Mouse (Mus musculus) hindbrain, embryonic 12.5 days (tissue): ENCODE results near the gene Adamtsl3. TPM values are rescaled to one million over a fixed set of nuclear protein-coding genes. Genes with fewer than 3 reads are reported as not detected.

Source experiments
- ATAC-seq: fragments of 200-750 bp; cut with Nextera tagmentation; 2 replicates; pipeline ENCODE4 v1.8.0; 2017; ENCODE audit warnings: moderate TSS enrichment; ENCODE audit not compliant: low FRiP score
- H3K27ac ChIP-seq: fragments of 300-500 bp; sonication (generic); 2 replicates; pipeline ENCODE4 v1.5.1; 2016; ENCODE audit warnings: mild to moderate bottlenecking
- H3K27me3 ChIP-seq: fragments of 300-500 bp; sonication (generic); 2 replicates; pipeline ENCODE4 v1.6.1; 2016; ENCODE audit warnings: mild to moderate bottlenecking
- H3K36me3 ChIP-seq: fragments of 300-500 bp; sonication (generic); 2 replicates; pipeline ENCODE4 v1.6.1; 2016; ENCODE audit warnings: mild to moderate bottlenecking
- H3K4me1 ChIP-seq: fragments of 300-500 bp; sonication (generic); 2 replicates; pipeline ENCODE4 v1.6.1; 2016
- H3K4me2 ChIP-seq: fragments of 300-500 bp; sonication (generic); replicated peaks from 2 replicates; pipeline ENCODE4 v1.6.1; 2016; ENCODE audit warnings: mild to moderate bottlenecking
- H3K4me3 ChIP-seq: fragments of 300-500 bp; sonication (generic); 2 replicates; pipeline ENCODE4 v1.5.1; 2016; ENCODE audit warnings: mild to moderate bottlenecking
- H3K9ac ChIP-seq: fragments of 300-500 bp; sonication (generic); 2 replicates; pipeline ENCODE4 v1.6.1; 2016; ENCODE audit warnings: mild to moderate bottlenecking, moderate library complexity
- H3K9me3 ChIP-seq: fragments of 300-500 bp; sonication (generic); replicated peaks from 2 replicates; pipeline ENCODE4 v1.6.1; 2016; ENCODE audit warnings: mild to moderate bottlenecking
- WGBS: fragments of 180-500 bp; shearing (Covaris S2); methylation state at CpG from one replicate; pipeline ENCODE4 v1.1.7; 2016; 5-methylcytosine and 5-hydroxymethylcytosine counted together
- polyA plus RNA-seq: library from polyadenylated mRNA; unstranded; fragments of >200 nt; fragmentation: Nextera tagmentation; extraction: Ambion mirVana; gene quantifications from 2 replicates; pipeline ENCODE4 v1.2.1, GENCODE M21; 2016

Gene Adamtsl3
- 1.1 and 2.0 TPM in 2 replicates for polyA plus RNA-seq

GRCm38 (mm10) chr7:82335211-82336121, at the start of gene Adamtsl3:
TSS of gene Adamtsl3 (plus strand) at chr7:82335694.
- H3K27ac ChIP-seq, result no peak within 1 kb of the TSS
- WGBS, result under 1% methylated on average over 87 of the region's 95 CpGs
- H3K9me3 ChIP-seq, result 0 out of 2 replicates have a peak, but pooled peaks cover 3% of the 10 kb centered on the region
- peak within 1 kb of the TSS; percentile 51 for H3K4me3 ChIP-seq
- H3K27me3 ChIP-seq, result peaks cover 51% of the 10 kb centered on the region
- peaks cover 11% of the 10 kb centered on the region for H3K4me1 ChIP-seq
- peak within 1 kb of the TSS; percentile 54 for H3K9ac ChIP-seq
- ATAC-seq, result peak; percentile 73
- peak within 1 kb of the TSS; percentile 90 for H3K4me2 ChIP-seq
- no peaks in the 10 kb centered on the region for H3K36me3 ChIP-seq

- Histone ChIP-seq H3K9ac (no peak overlapping the region), H3K36me3 (no peaks in the 10 kb centered on the region), H3K9me3 (0 out of 2 replicates have a peak, but pooled peaks cover 9% of the 10 kb centered on the region), H3K27ac (no peak overlapping the region), H3K4me2 (no peak overlapping the region), H3K4me1 (no peaks in the 10 kb centered on the region), H3K4me3 (no peak overlapping the region), H3K27me3 (no peaks in the 10 kb centered on the region)
- ATAC-seq, result no peak
- WGBS, result 94% methylated on average over 2 of the region's 2 CpGs
These were observed 48.3 kb upstream of the Adamtsl3 start for GRCm38 (mm10) chr7:82287242-82287641.

- H3K27ac ChIP-seq, result no peak overlapping the region
- no peak overlapping the region for H3K9ac ChIP-seq
- H3K9me3 ChIP-seq, result 0 out of 2 replicates have a peak, but pooled peaks cover 4% of the 10 kb centered on the region
- ATAC-seq, result no peak
- no peak overlapping the region for H3K4me3 ChIP-seq
- WGBS, result 77% methylated on average over 7 of the region's 7 CpGs
- no peaks in the 10 kb centered on the region for H3K27me3 ChIP-seq
- H3K4me1 ChIP-seq, result no peaks in the 10 kb centered on the region; the same call in 1 of the 2 replicates
- H3K36me3 ChIP-seq, result no peaks in the 10 kb centered on the region
- no peak overlapping the region for H3K4me2 ChIP-seq
These were observed 42.1 kb upstream of the Adamtsl3 start for GRCm38 (mm10) chr7:82293441-82293840.

- no peak overlapping the region for H3K4me2 ChIP-seq
- no peaks in the 10 kb centered on the region for H3K27me3 ChIP-seq
- no peaks in the 10 kb centered on the region for H3K36me3 ChIP-seq
- WGBS, result 83% methylated on average over 10 of the region's 10 CpGs
- H3K9ac ChIP-seq, result no peak overlapping the region
- H3K27ac ChIP-seq, result no peak overlapping the region
- H3K4me1 ChIP-seq, result no peaks in the 10 kb centered on the region; the same call in 1 of the 2 replicates
- 0 out of 2 replicates have a peak, but pooled peaks cover 4% of the 10 kb centered on the region for H3K9me3 ChIP-seq
- ATAC-seq, result no peak
- H3K4me3 ChIP-seq, result no peak overlapping the region
These were observed 41.4 kb upstream of the Adamtsl3 start for GRCm38 (mm10) chr7:82294083-82294482.

- Histone ChIP-seq H3K4me2 (no peak overlapping the region), H3K36me3 (no peaks in the 10 kb centered on the region), H3K27ac (no peak overlapping the region), H3K4me3 (no peak overlapping the region), H3K27me3 (no peaks in the 10 kb centered on the region), H3K9ac (no peak overlapping the region), H3K9me3 (0 out of 2 replicates have a peak, but pooled peaks cover 4% of the 10 kb centered on the region), H3K4me1 (no peaks in the 10 kb centered on the region; the same call in 1 of the 2 replicates)
- 67% methylated on average over 2 of the region's 2 CpGs for WGBS
- ATAC-seq, result no peak
These were observed 40.9 kb upstream of the Adamtsl3 start for GRCm38 (mm10) chr7:82294611-82295010.

- Histone ChIP-seq H3K4me2 (no peak overlapping the region), H3K36me3 (no peaks in the 10 kb centered on the region), H3K4me1 (no peaks in the 10 kb centered on the region), H3K9me3 (no peaks in the 10 kb centered on the region), H3K4me3 (no peak overlapping the region), H3K9ac (no peak overlapping the region), H3K27me3 (no peaks in the 10 kb centered on the region), H3K27ac (no peak overlapping the region)
- 69% methylated on average over 4 of the region's 4 CpGs for WGBS
- ATAC-seq, result no peak
These were observed 27.1 kb upstream of the Adamtsl3 start for GRCm38 (mm10) chr7:82308398-82308797.

GRCm38 (mm10) chr7:82318515-82318914, 17.0 kb upstream of the Adamtsl3 start:
- H3K4me3 ChIP-seq, result no peak overlapping the region
- 85% methylated on average over 12 of the region's 12 CpGs for WGBS

GRCm38 (mm10) chr7:82326616-82327015, 8.9 kb upstream of the Adamtsl3 start:
- ATAC-seq, result no peak
- Histone ChIP-seq H3K9me3 (no peaks in the 10 kb centered on the region), H3K4me2 (no peak overlapping the region), H3K27me3 (no peaks in the 10 kb centered on the region; the same call in 1 of the 2 replicates), H3K27ac (no peak overlapping the region), H3K9ac (no peak overlapping the region), H3K4me1 (0 out of 2 replicates have a peak, but pooled peaks cover 2% of the 10 kb centered on the region), H3K4me3 (no peak overlapping the region), H3K36me3 (no peaks in the 10 kb centered on the region)
- 67% methylated on average over 1 of the region's 1 CpGs for WGBS

More at GRCm38 (mm10) chr7:82318515-82318914, 17.0 kb upstream of the Adamtsl3 start:
- Histone ChIP-seq H3K27me3 (no peaks in the 10 kb centered on the region), H3K27ac (no peak overlapping the region), H3K36me3 (no peaks in the 10 kb centered on the region), H3K4me1 (no peaks in the 10 kb centered on the region), H3K4me2 (no peak overlapping the region), H3K9ac (no peak overlapping the region), H3K9me3 (no peaks in the 10 kb centered on the region)
- ATAC-seq, result no peak

GRCm38 (mm10) chr7:82327201-82327600, 8.3 kb upstream of the Adamtsl3 start:
- no peak for ATAC-seq
- WGBS, result 64% methylated on average over 4 of the region's 4 CpGs

GRCm38 (mm10) chr7:82327881-82328280, 7.6 kb upstream of the Adamtsl3 start:
- Histone ChIP-seq H3K27ac (no peak overlapping the region), H3K9ac (no peak overlapping the region), H3K27me3 (no peaks in the 10 kb centered on the region; the same call in 1 of the 2 replicates), H3K4me1 (0 out of 2 replicates have a peak, but pooled peaks cover 2% of the 10 kb centered on the region), H3K36me3 (no peaks in the 10 kb centered on the region), H3K9me3 (no peaks in the 10 kb centered on the region), H3K4me2 (no peak overlapping the region), H3K4me3 (no peak overlapping the region)
- ATAC-seq, result no peak
- WGBS, result 72% methylated on average over 5 of the region's 5 CpGs

More at GRCm38 (mm10) chr7:82327201-82327600, 8.3 kb upstream of the Adamtsl3 start:
- Histone ChIP-seq H3K4me2 (no peak overlapping the region), H3K4me3 (no peak overlapping the region), H3K36me3 (no peaks in the 10 kb centered on the region), H3K4me1 (0 out of 2 replicates have a peak, but pooled peaks cover 2% of the 10 kb centered on the region), H3K27me3 (no peaks in the 10 kb centered on the region; the same call in 1 of the 2 replicates), H3K9ac (no peak overlapping the region), H3K27ac (no peak overlapping the region), H3K9me3 (no peaks in the 10 kb centered on the region)

GRCm38 (mm10) chr7:82329831-82330230, 5.7 kb upstream of the Adamtsl3 start:
- 66% methylated on average over 4 of the region's 4 CpGs for WGBS
- H3K9me3 ChIP-seq, result no peaks in the 10 kb centered on the region

GRCm38 (mm10) chr7:82330860-82331259, 4.6 kb upstream of the Adamtsl3 start:
- H3K4me2 ChIP-seq, result no peak overlapping the region
- 77% methylated on average over 6 of the region's 6 CpGs for WGBS
- no peak overlapping the region for H3K9ac ChIP-seq

More at GRCm38 (mm10) chr7:82329831-82330230, 5.7 kb upstream of the Adamtsl3 start:
- no peaks in the 10 kb centered on the region for H3K36me3 ChIP-seq
- no peak overlapping the region for H3K4me3 ChIP-seq
- H3K27ac ChIP-seq, result no peak overlapping the region
- peaks cover 15% of the 10 kb centered on the region for H3K27me3 ChIP-seq
- H3K4me1 ChIP-seq, result peaks cover 2% of the 10 kb centered on the region; the same call in 1 of the 2 replicates
- H3K9ac ChIP-seq, result no peak overlapping the region
- H3K4me2 ChIP-seq, result no peak overlapping the region
- ATAC-seq, result no peak

More at GRCm38 (mm10) chr7:82330860-82331259, 4.6 kb upstream of the Adamtsl3 start:
- H3K27me3 ChIP-seq, result peaks cover 25% of the 10 kb centered on the region
- H3K4me3 ChIP-seq, result no peak overlapping the region
- no peaks in the 10 kb centered on the region for H3K9me3 ChIP-seq
- H3K4me1 ChIP-seq, result peaks cover 8% of the 10 kb centered on the region
- H3K36me3 ChIP-seq, result no peaks in the 10 kb centered on the region
- ATAC-seq, result no peak
- H3K27ac ChIP-seq, result no peak overlapping the region
